Mouse (Mus musculus): ENCODE measurements at regions not wholly inside any gene's neighbourhood (a gene's known extent, or its start where the extent isn't known, plus 50 kb on each side); places are given as distances from the start of the nearest gene placed in this dataset.
"Not testable (repeated sequence)": the region's sequence is repeated elsewhere in the genome, so short reads cannot be mapped to it uniquely, and the experiment has no call there.

DNA sequence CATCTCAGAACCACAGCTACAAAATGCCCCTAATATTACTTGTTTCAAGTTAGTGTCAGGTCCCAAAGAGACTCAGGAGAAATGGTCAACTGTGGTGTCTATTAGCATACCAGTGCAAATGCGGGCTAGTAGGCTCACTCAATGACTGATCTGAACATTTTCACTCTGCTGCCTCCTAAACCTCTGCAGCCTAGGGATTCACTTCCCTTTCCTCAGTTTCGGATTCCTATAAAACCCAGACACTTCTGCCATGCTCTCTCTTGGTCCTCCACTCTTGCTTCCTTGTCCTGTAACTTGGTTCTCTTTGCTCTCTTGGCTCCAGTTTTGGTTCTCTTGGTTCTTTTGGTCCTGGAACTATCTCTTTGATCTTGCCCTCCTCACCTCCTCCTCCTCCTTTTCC lies 206.3 kb upstream of the Spef2 start:
- DNase-seq (ENCODE audit: low spot score in 2 of 2): no peak

- DNase-seq (ENCODE audit: low spot score in 2 of 2): no peak
Measured at GRCm38 (mm10) chr15:9974999-9975398, 202.0 kb upstream of the Prlr start.

- DNase-seq (ENCODE audit: low spot score in 2 of 2): no peak
Measured at GRCm38 (mm10) chr15:10011289-10012234, 165.5 kb upstream of the Prlr start.

DNA sequence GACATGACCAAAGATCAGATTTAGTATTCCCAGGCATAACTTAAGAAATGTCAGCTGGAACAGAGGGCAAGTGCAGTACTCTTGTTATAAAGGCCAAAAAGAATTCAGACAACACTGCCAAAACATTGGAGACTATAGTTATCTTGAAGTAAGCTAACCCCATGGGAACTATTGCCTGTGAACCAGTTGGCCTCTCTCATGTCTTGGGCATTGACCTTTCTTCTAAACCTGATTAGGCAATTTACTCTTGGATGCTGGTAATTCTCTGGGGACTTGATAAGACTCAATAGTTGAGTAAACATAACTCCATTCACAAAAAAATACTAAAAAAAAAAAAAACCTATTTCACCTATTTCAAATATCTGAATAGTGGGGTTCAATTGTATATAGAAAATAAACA lies 159.8 kb upstream of the Prlr start:
- no peak for DNase-seq (ENCODE audit: low spot score in 2 of 2)

DNA sequence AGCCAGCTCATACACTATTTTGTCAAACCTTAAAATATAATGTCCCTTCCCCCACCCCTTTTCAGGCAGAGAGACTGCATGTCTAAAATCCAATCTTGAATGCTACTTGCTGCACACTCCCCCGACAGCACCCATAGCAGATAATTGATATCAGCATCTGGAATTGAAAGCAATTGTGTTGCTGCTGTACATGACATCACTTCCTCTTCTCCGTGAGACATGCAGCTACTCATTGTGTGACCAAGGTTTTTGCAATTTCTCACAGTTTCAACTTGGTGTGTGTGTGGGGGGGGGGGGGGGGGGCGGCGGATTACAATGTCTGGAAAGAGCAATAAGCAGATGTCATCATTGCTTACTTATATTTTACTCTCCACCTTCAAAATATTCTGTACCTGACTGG lies 147.1 kb upstream of the Prlr start:
- no peak for DNase-seq (ENCODE audit: low spot score in 2 of 2)

- DNase-seq (ENCODE audit: low spot score in 2 of 2): no peak
Measured at GRCm38 (mm10) chr15:10035561-10035960, 141.5 kb upstream of the Prlr start.

DNA sequence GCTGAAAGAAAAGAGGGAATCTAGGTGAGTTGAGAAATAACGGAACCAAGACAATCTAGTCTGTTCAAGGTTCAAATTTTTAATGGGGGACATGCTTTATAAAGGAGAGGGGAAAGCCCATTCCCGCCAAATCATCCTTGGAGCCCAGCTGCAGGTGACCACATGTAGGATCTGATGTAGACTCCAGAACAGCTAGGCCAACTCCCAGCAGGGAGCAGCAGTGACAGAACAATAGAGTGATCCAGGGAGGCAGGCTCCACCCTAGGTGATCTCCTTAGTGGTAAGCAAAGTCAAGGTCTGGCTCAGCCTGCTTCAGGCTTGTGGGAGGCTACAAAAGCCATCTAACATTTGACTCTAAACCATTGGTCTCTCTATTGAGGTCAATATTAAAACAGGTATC lies 140.5 kb upstream of the Prlr start:
- DNase-seq (ENCODE audit: low spot score in 2 of 2): not testable (repeated sequence)

DNA sequence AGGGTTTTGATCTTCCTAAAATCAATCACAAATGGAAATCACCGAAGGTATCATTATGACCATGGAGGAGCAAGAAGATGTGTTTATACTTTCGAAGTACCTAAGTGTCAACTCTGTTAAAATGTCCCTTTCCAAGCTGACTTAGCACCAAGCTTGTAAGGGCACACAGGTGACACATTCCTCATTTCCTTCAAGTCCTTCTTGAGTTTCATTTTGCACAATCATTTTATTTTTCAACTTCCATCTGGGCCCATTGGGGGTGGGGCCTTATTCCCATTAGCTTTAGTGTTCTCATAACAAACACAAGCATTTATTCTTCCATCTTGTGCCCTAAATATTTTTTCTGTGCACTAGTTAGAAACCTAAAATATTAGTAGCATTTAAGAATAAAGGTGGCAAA lies 103.5 kb upstream of the Prlr start:
- no peak for DNase-seq (ENCODE audit: low spot score in 2 of 2)

DNA sequence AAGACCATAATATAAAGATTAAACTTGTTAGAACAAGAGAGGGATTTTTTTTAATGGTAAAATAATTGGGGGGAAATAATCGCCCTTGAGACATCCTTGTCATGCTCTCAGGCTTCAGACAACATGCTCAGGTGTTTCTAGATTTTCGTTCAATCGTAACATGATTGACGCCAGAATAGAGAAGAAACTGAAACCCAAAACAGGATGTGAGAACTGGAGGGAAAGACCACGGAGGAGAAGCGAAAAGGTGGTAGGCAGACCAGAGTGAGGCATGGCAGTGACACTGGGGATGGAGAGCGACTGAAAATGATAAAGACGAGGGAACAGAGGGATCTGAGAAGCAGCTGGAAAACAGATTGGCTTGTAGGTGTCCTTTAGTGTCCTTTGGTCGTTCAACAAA lies 102.1 kb upstream of the Prlr start:
- no peak for DNase-seq (ENCODE audit: low spot score in 2 of 2)

DNA sequence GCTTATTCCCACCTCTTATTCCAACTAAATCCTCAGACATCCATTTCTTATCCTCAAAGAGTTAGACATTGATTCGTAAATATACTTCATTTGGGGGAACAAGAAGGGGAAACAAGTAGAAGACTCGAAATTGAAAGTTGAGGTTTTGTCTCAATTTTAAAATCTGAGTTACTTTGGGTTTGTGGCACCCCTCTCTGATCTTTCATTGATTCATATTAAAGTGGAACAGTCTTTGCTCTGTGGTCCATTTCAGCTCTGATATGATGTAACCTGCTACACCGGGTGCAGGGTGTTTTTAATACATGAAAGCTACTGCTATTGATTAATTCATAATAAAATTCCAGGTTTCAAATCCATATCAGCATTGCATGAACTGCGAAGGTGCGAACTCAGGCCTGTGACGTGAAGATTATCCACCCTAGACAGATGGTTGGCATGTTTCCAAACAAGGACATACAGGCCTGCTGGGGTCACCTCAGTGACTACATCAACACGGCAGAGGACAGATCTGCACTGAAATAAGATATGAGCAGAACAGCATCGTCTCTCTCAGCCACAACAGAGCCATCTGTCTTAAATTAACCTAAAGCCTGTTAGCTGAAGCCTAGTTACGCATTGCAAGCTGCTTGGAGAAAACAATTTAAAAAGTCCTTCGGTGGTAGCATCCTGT lies 101.5 kb upstream of the Prlr start:
- no peak for DNase-seq (ENCODE audit: low spot score in 2 of 2)

DNA sequence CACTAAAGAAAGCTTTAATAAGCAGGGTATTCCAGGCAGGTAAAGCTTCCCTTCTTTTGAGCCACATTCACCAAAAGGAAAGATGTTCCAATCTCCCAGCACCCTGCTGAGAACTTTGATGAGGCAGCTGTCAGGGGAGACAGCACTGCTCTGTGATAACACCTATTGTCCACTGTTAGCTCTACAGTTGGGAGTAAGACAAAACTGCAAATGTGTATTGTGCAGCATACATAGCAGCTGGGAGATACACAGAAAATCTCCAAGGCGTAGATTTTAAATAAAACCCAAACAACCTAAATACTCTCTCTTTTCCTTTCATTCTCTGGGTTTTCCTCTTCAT lies 101.0 kb upstream of the Prlr start:
- no peak for DNase-seq (ENCODE audit: low spot score in 2 of 2)

- no peak for DNase-seq (ENCODE audit: low spot score in 2 of 2)
Measured at GRCm38 (mm10) chr15:10078434-10078833, 98.6 kb upstream of the Prlr start.

DNA sequence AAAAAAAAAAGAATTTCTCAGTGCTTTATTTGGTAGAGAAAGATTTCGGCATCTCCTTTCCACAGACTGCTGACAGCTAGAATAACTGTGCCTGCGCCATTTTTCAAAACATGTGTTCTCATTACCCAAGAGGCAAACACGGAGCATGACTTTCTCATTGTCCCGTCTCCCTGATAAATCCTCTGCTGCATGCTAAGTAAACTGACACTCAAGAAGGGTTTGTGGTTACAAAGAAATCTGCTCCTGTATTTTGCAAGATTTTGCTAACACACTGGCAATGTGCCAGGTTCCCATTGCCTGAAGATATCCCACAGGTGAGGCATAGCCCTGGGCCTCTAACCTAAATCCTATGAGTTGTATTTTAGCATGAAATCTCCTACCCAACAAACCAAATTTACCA lies 97.5 kb upstream of the Prlr start:
- no peak for DNase-seq (ENCODE audit: low spot score in 2 of 2)

GRCm38 (mm10) chr15:10088691-10089090 lies 88.3 kb upstream of the Prlr start:
- peak; percentile 1 to 12 for DNase-seq (ENCODE audit: low spot score in 2 of 2)

DNA sequence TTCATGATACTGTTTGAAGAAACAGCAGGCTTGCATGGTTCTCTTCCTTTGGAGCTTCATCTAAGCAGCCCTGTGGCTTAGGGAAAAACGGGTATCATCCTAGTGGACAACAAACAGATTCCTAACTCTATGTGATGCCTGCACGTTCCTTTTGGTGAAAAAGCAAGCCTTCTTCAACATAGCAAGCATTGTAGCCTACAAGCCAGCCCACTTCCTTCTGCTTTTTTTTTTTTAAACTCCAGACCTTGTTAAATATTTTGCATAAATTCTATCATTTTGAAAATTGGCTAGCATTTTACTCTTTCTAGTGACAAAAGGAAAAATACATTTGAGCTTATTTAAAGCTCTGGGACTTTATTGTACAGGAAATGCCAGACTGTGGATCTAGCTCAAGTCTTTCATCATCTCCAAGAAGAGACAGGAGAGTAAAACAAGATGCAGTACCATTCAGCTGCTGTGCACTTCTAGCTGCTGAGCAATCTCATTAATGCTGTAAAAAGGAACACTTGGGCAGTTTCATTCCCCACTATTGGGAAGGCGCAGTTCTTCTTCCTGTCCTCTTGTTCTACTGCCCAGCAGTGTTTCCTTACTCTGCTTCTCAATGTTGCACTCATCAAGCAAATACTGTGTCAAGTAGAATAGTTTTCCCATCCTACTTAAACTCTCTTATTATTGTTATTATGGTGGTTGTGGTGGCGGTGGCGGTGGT lies 86.5 kb upstream of the Prlr start:
- no peak for DNase-seq (ENCODE audit: low spot score in 2 of 2)

- DNase-seq (ENCODE audit: low spot score in 2 of 2): no peak
Measured at GRCm38 (mm10) chr15:10103350-10103749, 73.7 kb upstream of the Prlr start.

DNA sequence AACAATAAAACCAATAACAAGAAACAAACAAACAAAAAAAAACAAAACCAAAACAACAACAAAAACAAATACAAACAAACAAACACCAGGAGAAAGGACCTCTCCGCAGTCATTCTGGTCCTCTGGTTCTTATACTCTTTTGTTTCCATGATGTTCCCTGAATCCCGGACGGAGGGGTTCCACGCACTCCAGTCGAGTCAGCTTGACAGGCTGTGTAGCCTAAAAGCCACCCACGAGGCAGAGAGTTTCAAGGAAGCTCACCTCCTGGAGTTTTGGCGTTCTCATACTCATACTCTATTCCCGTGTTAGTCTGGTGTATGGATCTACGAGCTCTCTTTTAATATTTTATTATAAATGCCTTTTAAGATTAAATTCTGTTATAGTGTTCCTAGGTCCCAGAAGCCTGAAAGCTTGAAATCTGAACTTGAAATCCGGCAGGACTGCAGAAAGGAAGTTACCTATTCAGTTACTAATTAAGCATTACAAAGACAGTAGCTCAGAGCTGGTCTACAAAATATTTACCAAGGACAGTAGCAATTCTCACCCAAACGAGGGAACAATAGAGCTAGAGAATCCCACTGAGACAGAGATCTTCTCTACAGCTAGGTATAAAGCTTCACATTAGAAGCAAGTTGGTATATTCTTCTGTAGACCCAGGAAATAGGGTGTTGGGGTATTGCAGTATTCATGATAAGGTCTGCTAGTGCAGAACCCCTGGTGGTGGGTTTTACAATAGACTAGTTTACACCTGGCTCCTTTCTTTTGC lies 71.6 kb upstream of the Prlr start:
- not testable (repeated sequence) for DNase-seq (ENCODE audit: low spot score in 2 of 2)

- DNase-seq (ENCODE audit: low spot score in 2 of 2): no peak
Measured at GRCm38 (mm10) chr15:10106853-10107252, 70.2 kb upstream of the Prlr start.
